Mouse (Mus musculus): ENCODE measurements around the gene Trim80. TPM values are rescaled to one million over a fixed set of nuclear protein-coding genes. Genes with fewer than 3 reads are reported as not detected.

Trim80 gene
- polyA plus RNA-seq (2016; fragmentation: Nextera tagmentation; extraction: Ambion mirVana): 0.19 and 0.23 TPM in 2 replicates

- 0 out of 2 replicates have a peak, but pooled peaks cover 6% of the 10 kb centered on the region for H3K36me3 ChIP-seq
- no peak within 1 kb of the TSS for H3K27ac ChIP-seq
- H3K27me3 ChIP-seq (ENCODE audit: insufficient read depth, poor library complexity, severe bottlenecking): peaks cover 18% of the 10 kb centered on the region
- no peak within 1 kb of the TSS for H3K4me3 ChIP-seq
- peaks cover 20% of the 10 kb centered on the region for H3K4me1 ChIP-seq
- DNase-seq (ENCODE audit: low spot score): no peak
- H3K9me3 ChIP-seq: no peaks in the 10 kb centered on the region; the same call in 1 of the 2 replicates
- 93% methylated on average over 9 of the region's 9 CpGs for WGBS
Measured at GRCm38 (mm10) chr11:115439906-115440595, at the start of gene Trim80. Gene Trim80, plus strand, starts transcription at chr11:115440545.

GRCm38 (mm10) chr11:115391358-115391757 lies 49.0 kb upstream of the Trim80 start:
- DNase-seq (ENCODE audit: low spot score): no peak
- H3K4me3 ChIP-seq: no peak overlapping the region
- WGBS: 89% methylated on average over 7 of the region's 7 CpGs
- no peaks in the 10 kb centered on the region for H3K9me3 ChIP-seq
- H3K27me3 ChIP-seq (ENCODE audit: insufficient read depth, poor library complexity, severe bottlenecking): peaks cover 38% of the 10 kb centered on the region; the same call in 1 of the 2 replicates
- no peak overlapping the region for H3K27ac ChIP-seq
- H3K36me3 ChIP-seq: peaks cover 53% of the 10 kb centered on the region
- peaks cover 9% of the 10 kb centered on the region; the same call in 1 of the 2 replicates for H3K4me1 ChIP-seq

DNA sequence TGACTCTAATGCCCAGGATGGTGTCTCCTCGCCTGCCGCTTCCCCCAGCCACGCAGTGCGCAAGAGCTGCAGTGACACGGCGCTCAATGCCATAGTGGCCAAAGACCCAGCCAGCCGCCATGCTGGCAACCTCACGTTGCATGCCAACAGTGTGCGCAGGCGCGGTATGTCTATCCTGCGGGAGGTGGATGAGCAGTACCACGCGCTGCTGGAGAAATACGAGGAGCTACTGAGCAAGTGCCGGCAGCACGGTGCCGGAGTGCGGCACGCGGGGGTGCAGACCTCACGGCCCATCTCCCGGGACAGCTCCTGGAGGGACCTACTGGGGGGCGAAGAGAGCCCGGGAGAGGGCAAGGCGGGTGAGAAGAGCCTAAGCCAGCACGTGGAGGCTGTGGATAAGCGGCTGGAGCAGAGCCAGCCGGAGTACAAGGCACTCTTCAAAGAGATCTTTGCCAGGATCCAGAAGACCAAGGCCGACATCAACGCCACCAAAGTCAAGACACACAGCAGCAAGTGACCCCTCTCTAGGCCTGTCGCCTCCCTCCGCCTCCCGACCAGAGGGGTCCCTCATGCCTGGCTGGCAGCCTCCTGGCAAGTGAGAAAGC lies 46.5 kb upstream of the Trim80 start:
- Histone ChIP-seq H3K4me3 (peak overlapping the region; percentile 48), H3K27me3 (ENCODE audit: insufficient read depth, poor library complexity, severe bottlenecking) (peaks cover 38% of the 10 kb centered on the region; the same call in 1 of the 2 replicates), H3K36me3 (peaks cover 53% of the 10 kb centered on the region), H3K4me1 (peaks cover 13% of the 10 kb centered on the region; the same call in 1 of the 2 replicates), H3K27ac (peak overlapping the region; percentile 45; the same call in 1 of the 2 replicates), H3K9me3 (no peaks in the 10 kb centered on the region)
- no peak for DNase-seq (ENCODE audit: low spot score)
- 46% methylated on average over 34 of the region's 34 CpGs for WGBS

- Histone ChIP-seq H3K4me1 (peaks cover 20% of the 10 kb centered on the region; the same call in 1 of the 2 replicates), H3K27me3 (ENCODE audit: insufficient read depth, poor library complexity, severe bottlenecking) (peaks cover 22% of the 10 kb centered on the region; the same call in 1 of the 2 replicates), H3K36me3 (peaks cover 25% of the 10 kb centered on the region), H3K4me3 (no peak overlapping the region), H3K9me3 (no peaks in the 10 kb centered on the region), H3K27ac (no peak overlapping the region)
- no peak for DNase-seq (ENCODE audit: low spot score)
- 74% methylated on average over 7 of the region's 7 CpGs for WGBS
Measured at GRCm38 (mm10) chr11:115398085-115398484, 42.3 kb upstream of the Trim80 start.

DNA sequence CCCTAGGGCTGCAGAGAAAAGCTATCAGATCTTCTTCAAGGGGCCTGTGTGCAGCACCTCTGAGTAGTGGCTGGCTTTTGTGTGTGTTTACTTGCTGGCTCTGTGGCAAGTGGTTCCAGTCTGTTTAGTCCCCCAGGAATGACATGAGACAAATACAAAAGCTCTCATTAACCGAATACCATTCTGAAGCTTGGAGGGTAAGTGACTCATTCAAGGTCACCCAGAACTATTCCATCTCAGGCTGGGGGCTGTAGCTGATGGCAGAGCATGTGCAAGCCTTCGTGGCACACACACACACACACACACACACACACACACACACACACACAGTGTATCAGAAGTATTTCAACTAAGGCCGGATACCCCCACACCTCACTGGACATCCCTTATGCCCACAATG lies 40.2 kb upstream of the Trim80 start:
- H3K9me3 ChIP-seq: no peaks in the 10 kb centered on the region
- H3K36me3 ChIP-seq: peaks cover 6% of the 10 kb centered on the region; the same call in 1 of the 2 replicates
- no peak overlapping the region for H3K4me3 ChIP-seq
- no peak overlapping the region for H3K27ac ChIP-seq
- DNase-seq (ENCODE audit: low spot score): no peak
- H3K4me1 ChIP-seq: peaks cover 28% of the 10 kb centered on the region
- 72% methylated on average over 3 of the region's 3 CpGs for WGBS
- H3K27me3 ChIP-seq (ENCODE audit: insufficient read depth, poor library complexity, severe bottlenecking): peaks cover 4% of the 10 kb centered on the region; the same call in 1 of the 2 replicates

- no peaks in the 10 kb centered on the region for H3K9me3 ChIP-seq
- H3K4me3 ChIP-seq: no peak overlapping the region
- no peak overlapping the region for H3K27ac ChIP-seq
- 0 out of 2 replicates have a peak, but pooled peaks cover under 1% of the 10 kb centered on the region for H3K27me3 ChIP-seq (ENCODE audit: insufficient read depth, poor library complexity, severe bottlenecking)
- WGBS: 59% methylated on average over 11 of the region's 11 CpGs
- DNase-seq (ENCODE audit: low spot score): no peak
- H3K36me3 ChIP-seq: peaks cover 4% of the 10 kb centered on the region; the same call in 1 of the 2 replicates
- H3K4me1 ChIP-seq: peaks cover 29% of the 10 kb centered on the region
Measured at GRCm38 (mm10) chr11:115400630-115401391, 39.5 kb upstream of the Trim80 start.

DNA sequence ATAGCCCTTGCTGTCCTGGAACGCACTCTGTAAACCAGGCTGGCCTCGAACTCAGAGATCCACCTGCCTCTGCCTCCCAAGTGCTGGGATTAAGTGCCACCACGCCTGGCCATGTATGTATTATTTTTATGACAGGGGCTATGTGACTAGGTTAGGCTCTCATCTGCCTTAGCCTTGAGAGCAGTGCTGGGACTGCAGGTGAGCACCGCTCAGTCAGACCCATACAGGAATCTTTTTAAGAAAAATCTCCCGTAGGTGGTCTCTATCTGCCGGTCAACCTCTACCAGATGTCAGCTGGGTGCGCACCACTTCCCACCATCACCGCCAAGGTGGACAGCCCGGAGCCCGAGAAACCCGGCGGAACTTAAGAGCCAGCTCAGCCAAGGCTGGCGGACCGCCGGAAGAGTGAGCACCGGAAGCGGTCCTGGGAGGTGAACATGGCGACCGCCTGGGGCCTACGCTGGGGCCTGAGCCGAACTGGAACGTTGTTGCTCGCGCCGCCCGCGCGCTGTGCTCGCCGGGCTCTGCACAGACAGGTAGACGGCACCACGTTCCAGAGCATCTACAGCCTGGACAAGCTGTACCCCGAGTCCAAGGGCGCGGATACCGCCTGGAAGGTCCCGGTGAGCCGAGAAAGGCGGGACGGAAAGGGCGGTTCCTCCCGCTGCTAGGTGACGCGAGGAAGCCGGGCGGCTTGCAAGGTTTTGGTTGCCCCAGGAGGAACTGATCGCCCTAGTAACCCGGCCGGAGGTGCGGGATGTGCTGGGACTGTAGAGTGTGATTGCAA lies 36.8 kb upstream of the Trim80 start, which contains the start of gene Mrpl58:
Gene Mrpl58 (plus strand): TSS at position 415 of the 787 bp plus-strand sequence.
- H3K9me3 ChIP-seq: no peaks in the 10 kb centered on the region
- peak within 1 kb of the TSS; percentile 94 for H3K27ac ChIP-seq
- H3K4me1 ChIP-seq: peaks cover 29% of the 10 kb centered on the region
- DNase-seq (ENCODE audit: low spot score): peak; percentile 94
- peak within 1 kb of the TSS; percentile 79 for H3K4me3 ChIP-seq
- WGBS: 4% methylated on average over 50 of the region's 50 CpGs
- H3K36me3 ChIP-seq: peaks cover 29% of the 10 kb centered on the region
- no peaks in the 10 kb centered on the region for H3K27me3 ChIP-seq (ENCODE audit: insufficient read depth, poor library complexity, severe bottlenecking)

DNA sequence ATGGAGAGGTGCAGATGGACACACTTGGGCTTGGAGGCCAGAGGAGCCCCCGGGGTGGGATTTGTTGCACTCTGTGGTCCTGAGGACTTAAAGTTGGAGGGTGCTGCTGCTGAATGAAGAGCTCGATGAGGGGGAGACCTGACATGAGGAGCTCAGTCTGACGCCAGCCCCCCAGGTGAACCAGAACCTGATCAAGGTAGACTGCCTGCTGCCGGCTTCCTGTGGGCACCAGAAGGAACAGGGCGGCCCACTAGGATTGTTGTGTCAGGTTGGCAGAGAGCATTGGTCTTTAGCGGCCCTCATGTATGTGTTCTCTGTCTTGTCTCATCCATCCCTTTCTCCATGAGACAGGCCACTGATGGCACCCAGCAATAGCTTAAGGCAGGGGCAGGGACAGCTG lies 34.6 kb upstream of the Trim80 start:
- no peak for DNase-seq (ENCODE audit: low spot score)
- peaks cover 50% of the 10 kb centered on the region for H3K36me3 ChIP-seq
- 96% methylated on average over 6 of the region's 6 CpGs for WGBS
- H3K4me3 ChIP-seq: no peak overlapping the region
- H3K9me3 ChIP-seq: no peaks in the 10 kb centered on the region
- H3K27me3 ChIP-seq (ENCODE audit: insufficient read depth, poor library complexity, severe bottlenecking): no peaks in the 10 kb centered on the region
- H3K4me1 ChIP-seq: peaks cover 22% of the 10 kb centered on the region
- H3K27ac ChIP-seq: no peak overlapping the region

DNA sequence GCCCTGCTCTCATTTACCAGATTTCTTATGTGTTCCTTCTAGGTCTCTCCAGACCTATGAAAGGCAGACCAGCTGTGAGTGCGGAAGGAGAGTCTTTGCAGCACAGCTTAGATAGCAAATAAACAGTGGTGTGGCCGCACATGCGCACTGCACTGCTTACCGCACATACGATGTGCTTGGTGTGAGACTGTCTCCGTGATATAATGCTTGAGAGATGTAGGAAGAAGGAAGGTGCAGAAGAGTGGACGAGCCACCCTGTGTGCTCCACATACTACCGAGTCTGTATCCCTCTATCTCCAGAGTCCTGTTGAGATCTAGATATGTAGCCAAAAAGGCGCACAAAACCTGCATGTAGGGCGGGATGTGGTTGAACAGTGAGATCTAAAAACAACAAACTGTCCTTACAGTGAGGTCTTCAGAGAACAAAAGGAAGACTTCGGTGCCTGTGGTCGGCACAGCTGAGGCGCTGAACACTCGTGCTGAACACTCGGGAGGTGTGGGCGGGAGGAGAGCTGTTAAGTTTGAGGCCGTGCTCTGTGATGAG lies 33.4 kb upstream of the Trim80 start:
- no peaks in the 10 kb centered on the region for H3K27me3 ChIP-seq (ENCODE audit: insufficient read depth, poor library complexity, severe bottlenecking)
- peaks cover 34% of the 10 kb centered on the region for H3K4me1 ChIP-seq
- H3K9me3 ChIP-seq: no peaks in the 10 kb centered on the region
- no peak for DNase-seq (ENCODE audit: low spot score)
- peaks cover 56% of the 10 kb centered on the region for H3K36me3 ChIP-seq
- WGBS: 90% methylated on average over 17 of the region's 17 CpGs
- no peak overlapping the region for H3K4me3 ChIP-seq
- H3K27ac ChIP-seq: no peak overlapping the region

DNA sequence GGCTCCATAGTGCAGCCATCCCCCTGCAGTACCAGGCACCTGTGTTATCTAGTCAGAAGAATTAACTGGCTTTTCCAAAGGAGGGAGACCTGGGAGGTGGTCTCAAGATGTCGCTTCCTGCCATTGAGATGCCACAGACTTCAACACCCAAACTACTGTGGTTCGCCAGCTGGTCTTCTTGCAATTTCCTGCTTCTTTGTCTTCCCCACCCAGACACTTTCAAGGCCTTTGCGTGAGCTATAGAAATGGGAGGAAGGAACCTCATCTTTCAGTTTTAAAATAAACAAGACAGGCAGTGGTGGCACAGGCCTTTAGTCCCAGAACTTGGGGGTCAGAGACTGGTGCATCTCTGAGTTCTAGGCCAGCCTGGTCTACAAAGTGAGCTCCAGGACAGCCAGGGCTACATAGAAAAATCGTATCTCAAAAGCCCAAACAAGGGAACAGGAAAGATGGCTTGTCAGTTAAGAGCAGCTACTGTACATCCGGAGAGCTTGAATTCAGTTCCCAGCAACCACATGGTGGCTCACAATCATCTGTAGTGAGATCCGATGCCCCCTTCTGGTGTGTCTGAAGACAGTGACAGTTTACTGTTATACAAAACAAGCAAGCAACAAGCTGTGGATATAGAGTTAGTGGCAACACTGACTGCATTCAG lies 32.0 kb upstream of the Trim80 start:
- no peak overlapping the region for H3K27ac ChIP-seq

DNA sequence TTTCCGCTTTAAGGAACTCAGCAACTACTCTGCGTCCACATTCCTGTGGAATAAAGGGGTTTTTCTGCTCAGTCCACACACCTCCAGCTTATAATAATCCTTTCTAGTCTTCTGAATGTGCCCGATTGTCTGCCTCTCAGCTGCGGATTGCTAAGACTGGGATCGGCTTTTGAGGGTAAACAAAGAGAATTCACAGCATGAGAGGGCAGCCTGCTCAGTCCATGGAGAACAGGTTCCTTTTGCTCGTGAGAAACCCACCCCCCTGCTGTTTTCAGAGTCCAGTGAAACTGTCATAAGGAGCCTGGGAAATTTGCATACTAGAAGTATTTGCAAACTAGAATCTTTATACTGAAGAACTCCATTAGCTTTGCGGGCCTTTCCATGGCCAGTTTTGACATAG lies 30.8 kb upstream of the Trim80 start:
- H3K27ac ChIP-seq: no peak overlapping the region
- H3K4me3 ChIP-seq: no peak overlapping the region
- WGBS: 89% methylated on average over 7 of the region's 7 CpGs
- no peak for DNase-seq (ENCODE audit: low spot score)
- H3K4me1 ChIP-seq: peaks cover 28% of the 10 kb centered on the region
- H3K36me3 ChIP-seq: peaks cover 56% of the 10 kb centered on the region
- no peaks in the 10 kb centered on the region for H3K9me3 ChIP-seq
- H3K27me3 ChIP-seq (ENCODE audit: insufficient read depth, poor library complexity, severe bottlenecking): no peaks in the 10 kb centered on the region

More for the DNA sequence above, 32.0 kb upstream of the Trim80 start:
- Histone ChIP-seq H3K4me3 (no peak overlapping the region), H3K4me1 (peaks cover 31% of the 10 kb centered on the region), H3K27me3 (ENCODE audit: insufficient read depth, poor library complexity, severe bottlenecking) (no peaks in the 10 kb centered on the region), H3K36me3 (peaks cover 56% of the 10 kb centered on the region), H3K9me3 (no peaks in the 10 kb centered on the region)
- 78% methylated on average over 6 of the region's 6 CpGs for WGBS
- DNase-seq (ENCODE audit: low spot score): no peak
